Mouse (Mus musculus): ENCODE results near the gene Tmem107. TPM values are rescaled to one million over a fixed set of nuclear protein-coding genes. Genes with fewer than 3 reads are reported as not detected.
A peak's percentile ranks its signal among the peaks of the same experiment; 100 is the strongest.

The Tmem107 gene
- polyA plus RNA-seq, 1 experiment = 9.8 TPM

DNA sequence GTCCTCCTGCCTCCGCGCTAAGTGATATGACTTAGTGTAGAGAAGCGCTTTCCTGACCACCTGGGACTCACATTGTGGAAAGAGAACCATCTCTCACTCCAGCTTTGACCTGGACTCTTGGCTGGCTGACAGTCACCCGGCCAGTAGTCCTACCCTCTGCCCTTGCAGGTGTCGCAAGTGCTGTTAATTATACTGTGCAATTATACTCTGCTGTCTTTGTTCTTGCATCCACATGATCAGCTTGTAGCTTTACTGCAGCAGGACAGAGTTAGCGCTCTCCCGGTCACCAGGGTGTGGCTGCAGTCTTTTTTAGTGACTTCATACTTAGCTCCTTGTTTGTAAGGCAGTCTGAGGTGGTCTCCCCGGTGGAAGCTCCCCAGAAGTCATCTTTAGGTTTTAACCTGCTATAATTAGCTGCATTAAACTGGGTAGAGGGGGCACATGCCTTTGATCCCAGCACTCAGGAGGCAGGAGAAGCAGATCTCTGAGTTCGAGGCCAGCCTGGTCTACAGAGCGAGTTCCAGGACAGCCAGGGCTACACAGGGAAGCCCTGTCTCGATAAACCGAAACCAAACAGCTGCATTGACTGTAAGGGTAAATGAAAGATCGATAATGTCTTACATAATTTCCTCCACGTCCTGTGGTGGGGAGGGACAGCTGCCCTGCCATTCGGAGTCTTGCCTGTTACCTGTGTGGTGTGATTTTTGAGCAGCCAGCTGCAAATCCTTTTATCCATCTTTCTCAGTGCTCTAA, 9.7 kb downstream of the Tmem107 start:
- H3K27ac ChIP-seq (ENCODE audit: insufficient read depth, low read depth, low read length) = no peak overlapping the region
- H3K4me3 ChIP-seq (ENCODE audit: insufficient read depth, low read length) = no peak overlapping the region
- no peak for TF ChIP-seq CTCF (IDR thresholded peaks at IDR 0.05; ENCODE audit: low read depth, low read length)
- no peak for TF ChIP-seq POLR2A (IDR thresholded peaks at IDR 0.05; ENCODE audit: borderline replicate concordance, low read depth, low read length)
- H3K4me1 ChIP-seq (ENCODE audit: control insufficient read depth, insufficient read depth, low read length) = peaks cover 21% of the 10 kb centered on the region

DNA sequence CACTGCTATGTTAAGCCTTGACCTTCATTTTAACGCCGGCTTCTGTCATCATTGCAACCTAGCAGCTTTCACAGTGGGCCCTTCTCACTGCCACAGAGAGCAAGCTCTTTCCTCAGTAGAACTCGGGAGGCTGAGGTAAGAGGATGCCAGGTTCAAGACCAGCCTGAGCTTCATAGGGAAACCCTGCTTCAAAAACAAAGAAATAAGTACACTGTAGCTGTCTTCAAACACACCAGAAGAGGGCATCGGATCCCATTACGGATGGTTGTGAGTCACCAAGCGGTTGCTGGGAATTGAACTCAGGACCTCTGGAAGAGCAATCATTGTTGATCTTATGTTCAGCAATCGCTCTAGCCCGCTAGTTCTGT, 10.2 kb downstream of the Tmem107 start:
- Histone ChIP-seq H3K4me1 (ENCODE audit: control insufficient read depth, insufficient read depth, low read length) (peaks cover 21% of the 10 kb centered on the region), H3K27ac (ENCODE audit: insufficient read depth, low read depth, low read length) (no peak overlapping the region)
- no peak for TF ChIP-seq POLR2A (IDR thresholded peaks at IDR 0.05; ENCODE audit: borderline replicate concordance, low read depth, low read length)
- TF ChIP-seq CTCF (IDR thresholded peaks at IDR 0.05; ENCODE audit: low read depth, low read length) = no peak

DNA sequence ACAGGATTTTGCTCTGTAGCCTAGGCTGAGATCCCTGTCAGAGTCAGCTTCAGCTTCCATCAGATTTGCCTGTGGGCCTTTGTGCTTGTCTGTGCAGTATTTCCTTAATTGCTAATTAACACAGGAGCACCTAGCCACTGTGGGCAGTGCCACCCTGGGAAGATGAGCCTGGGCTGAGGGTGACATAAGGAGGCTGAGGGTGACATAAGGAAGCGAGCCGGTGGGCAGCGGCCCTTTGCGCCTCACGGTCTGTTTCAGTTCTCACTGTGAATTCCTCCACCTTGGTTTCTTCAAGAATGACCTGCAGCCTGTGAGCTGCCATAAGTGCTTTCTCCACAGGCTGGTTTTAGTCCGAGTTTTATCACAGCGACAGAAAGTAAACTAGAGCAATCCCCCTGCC, 11.0 kb downstream of the Tmem107 start:
- H3K4me3 ChIP-seq (ENCODE audit: insufficient read depth, low read length) = no peak overlapping the region
- TF ChIP-seq POLR2A (IDR thresholded peaks at IDR 0.05; ENCODE audit: borderline replicate concordance, low read depth, low read length) = no peak
- TF ChIP-seq CTCF (IDR thresholded peaks at IDR 0.05; ENCODE audit: low read depth, low read length) = no peak
- H3K27ac ChIP-seq (ENCODE audit: insufficient read depth, low read depth, low read length) = no peak overlapping the region
- peaks cover 20% of the 10 kb centered on the region for H3K4me1 ChIP-seq (ENCODE audit: control insufficient read depth, insufficient read depth, low read length)

More for the DNA sequence above, 10.2 kb downstream of the Tmem107 start:
- H3K4me3 ChIP-seq (ENCODE audit: insufficient read depth, low read length) = no peak overlapping the region

DNA sequence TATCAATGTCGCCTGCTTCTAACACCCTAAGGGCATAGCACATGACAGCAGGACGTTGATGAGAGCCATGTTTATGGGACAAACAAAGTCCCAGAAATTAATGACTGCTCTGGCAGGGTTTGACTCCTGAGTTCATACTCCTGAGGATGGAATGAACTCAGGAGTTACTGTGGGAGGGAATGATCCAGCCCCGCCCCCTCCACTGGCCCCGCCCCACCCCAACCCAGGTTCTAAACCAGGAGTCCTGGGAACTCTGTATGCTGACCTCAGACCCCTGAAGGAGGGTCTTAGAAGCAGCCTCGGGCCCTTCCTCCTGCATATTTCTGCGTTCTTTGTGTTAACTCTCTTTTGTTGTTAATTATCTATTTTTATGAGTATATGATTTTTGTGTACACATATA, 15.0 kb downstream of the Tmem107 start:
- H3K4me1 ChIP-seq (ENCODE audit: control insufficient read depth, insufficient read depth, low read length) = peaks cover 5% of the 10 kb centered on the region
- TF ChIP-seq CTCF (IDR thresholded peaks at IDR 0.05; ENCODE audit: low read depth, low read length) = no peak
- no peak for TF ChIP-seq POLR2A (IDR thresholded peaks at IDR 0.05; ENCODE audit: borderline replicate concordance, low read depth, low read length)

DNA sequence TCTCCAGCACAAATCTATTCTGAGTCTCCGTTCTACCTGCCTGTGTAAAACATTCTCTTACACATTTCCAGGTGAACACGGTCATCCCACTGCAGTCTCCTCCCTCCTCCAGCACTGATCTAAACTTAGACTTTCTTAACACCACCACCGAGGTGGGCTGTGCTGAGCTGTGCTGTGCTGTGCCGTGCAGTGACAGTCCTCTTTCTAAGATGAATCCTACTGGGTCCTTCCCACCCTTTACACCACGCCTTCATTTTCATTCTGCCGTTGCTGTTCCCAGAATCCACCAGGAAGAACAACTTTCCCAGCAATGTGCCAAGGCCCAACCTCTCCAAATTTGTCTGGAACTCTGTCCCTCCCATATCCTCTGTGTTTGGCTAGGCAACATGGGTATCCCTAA, 15.8 kb downstream of the Tmem107 start:
- H3K27ac ChIP-seq (ENCODE audit: insufficient read depth, low read depth, low read length) = no peak overlapping the region
- peaks cover 5% of the 10 kb centered on the region for H3K4me1 ChIP-seq (ENCODE audit: control insufficient read depth, insufficient read depth, low read length)
- H3K4me3 ChIP-seq (ENCODE audit: insufficient read depth, low read length) = no peak overlapping the region
- no peak for TF ChIP-seq CTCF (IDR thresholded peaks at IDR 0.05; ENCODE audit: low read depth, low read length)
- TF ChIP-seq POLR2A (IDR thresholded peaks at IDR 0.05; ENCODE audit: borderline replicate concordance, low read depth, low read length) = no peak

More for the DNA sequence above, 15.0 kb downstream of the Tmem107 start:
- no peak overlapping the region for H3K4me3 ChIP-seq (ENCODE audit: insufficient read depth, low read length)
- no peak overlapping the region for H3K27ac ChIP-seq (ENCODE audit: insufficient read depth, low read depth, low read length)

DNA sequence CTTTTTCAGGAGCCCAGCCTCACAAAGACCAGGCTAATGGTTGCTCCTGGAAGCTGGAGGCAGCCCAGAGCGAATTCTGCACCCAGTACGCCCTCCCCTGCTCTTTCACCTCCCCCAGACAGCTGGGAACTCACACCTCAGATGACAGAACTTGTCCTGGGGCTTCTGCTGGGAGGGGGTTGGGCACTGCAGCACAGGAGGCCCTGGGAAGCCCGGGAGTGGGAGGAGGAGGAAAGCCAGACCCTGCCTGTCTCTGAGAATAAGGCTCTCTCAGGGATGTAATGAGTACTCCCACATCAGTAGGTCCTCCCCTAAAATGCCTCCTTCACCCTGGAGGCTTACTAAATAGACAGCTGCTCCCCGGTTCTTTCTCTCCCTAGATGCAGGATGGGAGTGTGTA, 16.5 kb downstream of the Tmem107 start:
- Histone ChIP-seq H3K4me1 (ENCODE audit: control insufficient read depth, insufficient read depth, low read length) (peaks cover 5% of the 10 kb centered on the region), H3K27ac (ENCODE audit: insufficient read depth, low read depth, low read length) (no peak overlapping the region), H3K4me3 (ENCODE audit: insufficient read depth, low read length) (no peak overlapping the region)
- no peak for TF ChIP-seq CTCF (IDR thresholded peaks at IDR 0.05; ENCODE audit: low read depth, low read length)
- no peak for TF ChIP-seq POLR2A (IDR thresholded peaks at IDR 0.05; ENCODE audit: borderline replicate concordance, low read depth, low read length)

DNA sequence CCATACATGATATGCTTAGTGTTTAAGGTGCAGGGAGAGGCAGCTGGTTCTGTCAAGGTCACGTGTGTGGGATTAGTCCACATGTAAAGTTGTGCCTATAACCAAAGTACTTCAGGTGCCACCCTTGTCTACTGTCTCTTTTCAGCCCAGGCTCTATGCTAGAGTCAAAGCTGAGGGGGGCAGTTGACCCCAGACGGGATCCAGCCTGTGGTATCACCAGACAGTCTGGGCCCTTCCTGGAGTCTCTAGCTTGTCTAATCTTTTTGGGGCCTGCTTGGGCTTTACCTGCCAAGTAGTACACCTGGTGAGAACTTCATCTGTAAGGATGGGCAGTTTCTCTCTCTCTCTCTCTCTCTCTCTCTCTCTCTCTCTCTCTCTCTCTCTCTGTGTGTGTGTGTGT, 17.0 kb downstream of the Tmem107 start:
- peak overlapping the region; percentile 99; the same call in 1 of the 2 replicates for H3K4me3 ChIP-seq (ENCODE audit: insufficient read depth, low read length)
- TF ChIP-seq POLR2A (IDR thresholded peaks at IDR 0.05; ENCODE audit: borderline replicate concordance, low read depth, low read length) (no peak), CTCF (IDR thresholded peaks at IDR 0.05; ENCODE audit: low read depth, low read length) (no peak)
- no peak overlapping the region for H3K27ac ChIP-seq (ENCODE audit: insufficient read depth, low read depth, low read length)
- peaks cover 5% of the 10 kb centered on the region for H3K4me1 ChIP-seq (ENCODE audit: control insufficient read depth, insufficient read depth, low read length)

DNA sequence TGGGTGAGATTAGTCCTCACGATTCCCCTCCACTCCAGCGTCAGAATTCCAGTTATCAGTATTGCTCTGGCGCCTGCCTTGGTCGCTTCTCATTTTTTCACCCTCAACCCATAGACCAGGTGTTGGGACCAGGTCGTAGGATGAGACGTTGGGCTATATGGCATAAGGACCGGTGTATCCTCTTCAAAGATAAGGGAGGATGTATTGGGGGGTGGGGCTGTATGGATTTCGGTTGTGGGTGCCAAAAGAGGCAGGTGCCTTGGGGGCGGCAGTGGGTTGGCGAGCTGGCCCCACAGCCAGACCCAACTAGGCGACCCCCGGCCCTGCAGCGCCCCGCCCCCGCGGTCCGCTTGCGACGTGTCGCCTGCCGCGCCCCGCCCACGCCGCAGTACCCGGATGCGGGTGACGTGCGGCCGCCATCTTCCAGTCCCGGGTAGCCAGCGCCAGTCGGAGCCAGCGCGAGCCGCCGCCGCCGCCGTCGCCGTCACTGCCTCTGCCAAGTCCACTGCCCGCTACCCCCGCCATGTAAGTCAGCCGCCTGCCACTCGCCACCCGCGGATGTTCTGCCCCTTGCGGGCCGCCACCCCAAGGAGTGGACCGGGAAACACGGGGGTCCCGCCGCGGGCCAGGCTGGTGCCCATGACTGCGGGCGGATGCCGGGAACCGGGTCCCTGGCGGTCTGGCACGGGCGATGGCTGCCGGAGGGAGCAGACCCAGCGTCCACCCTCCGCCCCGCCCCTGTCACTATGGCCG, 17.7 kb downstream of the Tmem107 start, which contains the start of gene Vamp2:
Vamp2 (plus strand) TSS at position 388 of the 753 bp plus-strand sequence.
- peaks cover 5% of the 10 kb centered on the region for H3K4me1 ChIP-seq (ENCODE audit: control insufficient read depth, insufficient read depth, low read length)
- TF ChIP-seq CTCF (IDR thresholded peaks at IDR 0.05; ENCODE audit: low read depth, low read length) = no peak
- no peak for TF ChIP-seq POLR2A (IDR thresholded peaks at IDR 0.05; ENCODE audit: borderline replicate concordance, low read depth, low read length)
- peak within 1 kb of the TSS; percentile 74 for H3K27ac ChIP-seq (ENCODE audit: insufficient read depth, low read depth, low read length)
- peak within 1 kb of the TSS; percentile 99 for H3K4me3 ChIP-seq (ENCODE audit: insufficient read depth, low read length)

DNA sequence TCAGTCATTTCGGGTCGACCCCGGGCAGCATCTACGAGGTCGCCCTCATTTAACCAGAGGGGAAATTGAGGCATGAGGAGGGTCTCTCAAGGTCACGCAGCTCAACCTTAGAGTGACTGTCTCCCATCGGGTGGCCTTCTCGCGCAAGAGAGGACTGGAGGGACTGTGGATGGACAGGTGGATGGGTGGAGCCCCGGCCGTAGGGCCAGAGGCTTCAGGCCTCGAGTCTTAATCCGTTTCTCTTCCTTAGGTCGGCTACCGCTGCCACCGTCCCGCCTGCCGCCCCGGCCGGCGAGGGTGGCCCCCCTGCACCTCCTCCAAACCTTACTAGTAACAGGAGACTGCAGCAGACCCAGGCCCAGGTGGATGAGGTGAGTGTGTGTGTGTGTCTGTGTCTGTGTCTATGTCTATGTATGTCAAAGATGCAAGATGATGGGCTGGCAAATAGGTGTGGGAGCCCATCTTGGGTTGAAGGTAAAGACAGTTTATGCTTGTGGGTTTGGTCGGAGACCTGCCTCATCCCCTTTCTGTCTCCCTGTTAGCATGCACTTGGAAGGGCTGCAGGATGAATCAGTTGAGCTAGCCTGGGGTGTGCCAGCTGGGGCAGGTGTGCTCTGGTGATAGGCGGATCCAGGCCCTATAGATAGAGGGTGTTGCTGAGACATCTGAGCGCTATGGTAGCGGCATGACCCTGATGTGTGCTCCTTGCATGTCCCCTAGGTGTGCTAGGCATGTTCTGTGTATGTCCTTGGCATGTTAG, 18.4 kb downstream of the Tmem107 start:
- Histone ChIP-seq H3K4me1 (ENCODE audit: control insufficient read depth, insufficient read depth, low read length) (peaks cover 5% of the 10 kb centered on the region), H3K4me3 (ENCODE audit: insufficient read depth, low read length) (peak overlapping the region; percentile 99), H3K27ac (ENCODE audit: insufficient read depth, low read depth, low read length) (peak overlapping the region; percentile 74)
- no peak for TF ChIP-seq CTCF (IDR thresholded peaks at IDR 0.05; ENCODE audit: low read depth, low read length)
- TF ChIP-seq POLR2A (IDR thresholded peaks at IDR 0.05; ENCODE audit: borderline replicate concordance, low read depth, low read length) = no peak
